Mouse (Mus musculus) liver, embryonic 16.5 days (tissue): ENCODE measurements around the gene Capn13. TPM values are rescaled to one million over a fixed set of nuclear protein-coding genes. Genes with fewer than 3 reads are reported as not detected.
"Not testable (repeated sequence)": the region's sequence is repeated elsewhere in the genome, so short reads cannot be mapped to it uniquely, and the experiment has no call there.

Experiments used
- ATAC-seq: fragments of 200-750 bp; cut with Nextera tagmentation; 2 replicates; pipeline ENCODE4 v1.8.0; 2017; ENCODE audit warnings: low read depth, mild to moderate bottlenecking, moderate number of reproducible peaks, moderate library complexity
- H3K27ac ChIP-seq: fragments of 300-500 bp; sonication (generic); 2 replicates; pipeline ENCODE4 v1.5.1; 2014; ENCODE audit warnings: mild to moderate bottlenecking, low read length
- H3K27me3 ChIP-seq: fragments of 300-500 bp; sonication (generic); 2 replicates; pipeline ENCODE4 v1.6.1; 2014; ENCODE audit warnings: low read depth, low read length, mixed read lengths; ENCODE audit not compliant: control insufficient read depth, insufficient read depth
- H3K36me3 ChIP-seq: fragments of 300-500 bp; sonication (generic); 2 replicates; pipeline ENCODE4 v1.6.1; 2014; ENCODE audit warnings: mild to moderate bottlenecking; ENCODE audit not compliant: control insufficient read depth, insufficient read depth
- H3K4me1 ChIP-seq: fragments of 300-500 bp; sonication (generic); 2 replicates; pipeline ENCODE4 v1.6.1; 2014; ENCODE audit warnings: low read depth, low read length, mixed read lengths; ENCODE audit not compliant: control insufficient read depth
- H3K4me2 ChIP-seq: fragments of 300-500 bp; sonication (generic); 2 replicates; pipeline ENCODE4 v1.6.1; 2014; ENCODE audit warnings: low read depth, low read length, mixed read lengths
- H3K4me3 ChIP-seq: fragments of 300-500 bp; sonication (generic); 2 replicates; pipeline ENCODE4 v1.5.1; 2014; ENCODE audit warnings: low read depth, mild to moderate bottlenecking, low read length
- H3K9ac ChIP-seq: fragments of 300-500 bp; sonication (generic); 2 replicates; pipeline ENCODE4 v1.6.1; 2014; ENCODE audit warnings: low read depth, low read length
- H3K9me3 ChIP-seq: fragments of 300-500 bp; sonication (generic); replicated peaks from 2 replicates; pipeline ENCODE4 v1.6.1; 2016; ENCODE audit warnings: low read length; ENCODE audit not compliant: control insufficient read depth
- WGBS: fragments of 180-500 bp; shearing (Covaris S2); extraction: QIAGEN DNeasy Blood & Tissue Kit; methylation state at CpG from one replicate; pipeline ENCODE4 v1.1.7; 2014; ENCODE audit not compliant: insufficient replicate concordance; 5-methylcytosine and 5-hydroxymethylcytosine counted together
- polyA plus RNA-seq: library from polyadenylated mRNA; unstranded; fragments of >200 nt; fragmentation: Nextera tagmentation; extraction: Ambion mirVana; gene quantifications from 2 replicates; pipeline ENCODE4 v1.2.1, GENCODE M21; 2015

Capn13 gene
- polyA plus RNA-seq, 1 experiment from 2014 or later: not detected

DNA sequence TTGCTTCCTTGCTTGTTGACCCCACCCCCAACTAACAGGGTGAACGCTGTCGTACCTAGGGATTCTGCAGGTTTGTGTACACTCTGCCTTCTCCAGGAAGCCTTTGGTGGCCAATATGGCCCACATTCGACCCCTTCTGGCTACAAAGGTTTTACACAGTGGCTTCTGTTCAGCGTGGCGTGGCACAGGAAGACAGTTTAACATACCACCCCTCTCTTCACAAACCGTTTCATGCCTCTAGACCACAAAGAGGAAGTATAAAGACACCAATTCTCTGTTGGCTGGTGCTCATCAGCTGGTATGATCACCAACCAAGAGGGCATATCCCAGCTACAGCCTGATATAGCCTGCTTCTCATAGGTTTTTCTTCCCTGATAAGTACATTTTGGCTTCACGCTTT, 126.9 kb downstream of the Capn13 start:
- H3K9me3 ChIP-seq: no peaks in the 10 kb centered on the region
- WGBS: 38% methylated on average over 7 of the region's 7 CpGs
- ATAC-seq: peak; percentile 30; the same call in 1 of the 2 replicates
- no peaks in the 10 kb centered on the region for H3K4me1 ChIP-seq
- no peaks in the 10 kb centered on the region for H3K27me3 ChIP-seq
- no peak overlapping the region for H3K4me2 ChIP-seq
- no peaks in the 10 kb centered on the region for H3K36me3 ChIP-seq
- no peak overlapping the region for H3K9ac ChIP-seq
- H3K27ac ChIP-seq: no peak overlapping the region
- H3K4me3 ChIP-seq: no peak overlapping the region

GRCm38 (mm10) chr17:73271797-73272600, 128.7 kb downstream of the Capn13 start:
- H3K9me3 ChIP-seq: no peaks in the 10 kb centered on the region
- 76% methylated on average over 7 of the region's 7 CpGs for WGBS
- no peak overlapping the region for H3K4me3 ChIP-seq
- no peaks in the 10 kb centered on the region for H3K4me1 ChIP-seq
- no peak overlapping the region for H3K27ac ChIP-seq
- H3K9ac ChIP-seq: no peak overlapping the region
- H3K36me3 ChIP-seq: no peaks in the 10 kb centered on the region
- no peak for ATAC-seq
- H3K4me2 ChIP-seq: no peak overlapping the region
- H3K27me3 ChIP-seq: no peaks in the 10 kb centered on the region

GRCm38 (mm10) chr17:73270871-73271796, 129.5 kb downstream of the Capn13 start:
- 38% methylated on average over 15 of the region's 15 CpGs for WGBS
- H3K4me1 ChIP-seq: no peaks in the 10 kb centered on the region
- no peak overlapping the region for H3K4me3 ChIP-seq
- H3K36me3 ChIP-seq: no peaks in the 10 kb centered on the region
- H3K9me3 ChIP-seq: no peaks in the 10 kb centered on the region
- no peak overlapping the region for H3K9ac ChIP-seq
- H3K27ac ChIP-seq: no peak overlapping the region
- H3K27me3 ChIP-seq: no peaks in the 10 kb centered on the region
- ATAC-seq: no peak
- H3K4me2 ChIP-seq: no peak overlapping the region

- no peak overlapping the region for H3K4me2 ChIP-seq
- no peak overlapping the region for H3K9ac ChIP-seq
- H3K27ac ChIP-seq: no peak overlapping the region
- H3K27me3 ChIP-seq: no peaks in the 10 kb centered on the region
- no peaks in the 10 kb centered on the region for H3K4me1 ChIP-seq
- no peak for ATAC-seq
- H3K4me3 ChIP-seq: no peak overlapping the region
- 34% methylated on average over 8 of the region's 8 CpGs for WGBS
- H3K9me3 ChIP-seq: no peaks in the 10 kb centered on the region
- H3K36me3 ChIP-seq: no peaks in the 10 kb centered on the region
These were observed 137.6 kb downstream of the Capn13 start for GRCm38 (mm10) chr17:73263077-73263501.

DNA sequence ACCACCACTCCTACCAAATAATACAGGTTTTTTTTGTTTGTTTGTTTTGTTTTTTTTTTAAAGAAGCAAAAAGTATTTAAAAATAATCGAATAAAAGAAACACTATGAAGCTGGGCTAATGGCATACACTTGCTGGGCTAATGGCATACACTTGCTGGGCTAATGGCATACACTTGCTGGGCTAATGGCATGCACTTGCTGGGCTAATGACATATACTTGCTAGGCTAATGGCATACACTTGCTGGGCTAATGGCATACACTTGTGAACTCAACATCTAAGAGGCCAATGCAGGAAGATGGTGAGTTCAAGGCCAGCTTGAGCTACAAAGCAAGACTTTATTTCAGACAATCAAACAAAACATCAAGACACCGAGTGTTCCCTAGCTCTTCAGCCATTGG, 138.1 kb downstream of the Capn13 start:
- Histone ChIP-seq H3K27me3 (no peaks in the 10 kb centered on the region), H3K9ac (no peak overlapping the region), H3K36me3 (no peaks in the 10 kb centered on the region), H3K4me3 (no peak overlapping the region), H3K4me1 (no peaks in the 10 kb centered on the region), H3K4me2 (no peak overlapping the region), H3K9me3 (no peaks in the 10 kb centered on the region), H3K27ac (no peak overlapping the region)
- 64% methylated on average over 2 of the region's 2 CpGs for WGBS
- ATAC-seq: no peak

DNA sequence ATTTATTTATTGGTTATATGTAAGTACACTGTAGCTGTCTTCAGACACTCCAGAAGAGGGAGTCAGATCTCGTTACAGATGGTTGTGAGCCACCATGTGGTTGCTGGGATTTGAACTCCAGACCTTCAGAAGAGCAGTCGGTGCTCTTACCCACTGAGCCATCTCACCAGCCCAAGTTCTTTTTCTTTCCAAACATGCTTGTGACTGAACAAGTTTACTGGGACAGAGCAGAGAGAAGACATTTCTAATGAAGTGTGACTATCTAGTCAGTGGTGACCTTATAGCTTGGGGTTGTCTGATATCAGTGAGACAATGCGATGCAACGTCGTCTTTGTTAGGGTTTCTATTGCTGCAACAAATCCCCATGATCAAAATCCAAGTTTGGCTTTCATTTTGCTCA, 141.4 kb downstream of the Capn13 start:
- H3K4me1 ChIP-seq, H3K4me2 ChIP-seq, H3K36me3 ChIP-seq, H3K4me3 ChIP-seq, H3K9ac ChIP-seq, H3K27me3 ChIP-seq, ATAC-seq, H3K9me3 ChIP-seq, H3K27ac ChIP-seq: not testable (repeated sequence)
- WGBS: 79% methylated on average over 5 of the region's 5 CpGs

GRCm38 (mm10) chr17:73258620-73259019, 142.0 kb downstream of the Capn13 start:
- no peaks in the 10 kb centered on the region for H3K4me1 ChIP-seq
- no peaks in the 10 kb centered on the region for H3K9me3 ChIP-seq
- no peak overlapping the region for H3K9ac ChIP-seq
- H3K27me3 ChIP-seq: no peaks in the 10 kb centered on the region
- no peak overlapping the region for H3K4me2 ChIP-seq
- no peak overlapping the region for H3K4me3 ChIP-seq
- 23% methylated on average over 12 of the region's 12 CpGs for WGBS
- no peak for ATAC-seq
- no peak overlapping the region for H3K27ac ChIP-seq
- no peaks in the 10 kb centered on the region for H3K36me3 ChIP-seq
